Mouse (Mus musculus) neural tube, embryonic 11.5 days (tissue): Measurements from ENCODE around the gene Prim1. TPM values are rescaled to one million over a fixed set of nuclear protein-coding genes. Genes with fewer than 3 reads are reported as not detected.
A peak's percentile ranks its signal among the peaks of the same experiment; 100 is the strongest.

Experiments
- ATAC-seq: fragments of 200-750 bp; cut with Nextera tagmentation; 2 replicates; pipeline ENCODE4 v1.8.0; 2017; ENCODE audit warnings: moderate number of reproducible peaks, mild to moderate bottlenecking, moderate TSS enrichment, moderate library complexity; ENCODE audit not compliant: insufficient read depth, low FRiP score, low TSS enrichment
- DNase-seq: peaks from one replicate; pipeline ENCODE4 v3.0.0-alpha.2; 2015; ENCODE audit warnings: low spot score
- H3K27ac ChIP-seq: fragments of 300-500 bp; sonication (generic); 2 replicates; pipeline ENCODE4 v1.5.1; 2014; ENCODE audit warnings: low read depth, mild to moderate bottlenecking, low read length
- H3K27me3 ChIP-seq: fragments of 300-500 bp; sonication (generic); 2 replicates; pipeline ENCODE4 v1.6.1; 2014; ENCODE audit warnings: mild to moderate bottlenecking, low read length, mixed read lengths; ENCODE audit not compliant: control insufficient read depth, insufficient read depth
- H3K36me3 ChIP-seq: fragments of 300-500 bp; sonication (generic); 2 replicates; pipeline ENCODE4 v1.6.1; 2014; ENCODE audit warnings: mild to moderate bottlenecking, low read length, moderate library complexity, mixed read lengths; ENCODE audit not compliant: control insufficient read depth, insufficient read depth
- H3K4me1 ChIP-seq: fragments of 300-500 bp; sonication (generic); 2 replicates; pipeline ENCODE4 v1.6.1; 2014; ENCODE audit warnings: low read length, mixed read lengths; ENCODE audit not compliant: control insufficient read depth, insufficient read depth
- H3K4me2 ChIP-seq: fragments of 300-500 bp; sonication (generic); 2 replicates; pipeline ENCODE4 v1.6.1; 2014; ENCODE audit warnings: low read depth, mild to moderate bottlenecking, moderate library complexity
- H3K4me3 ChIP-seq: fragments of 300-500 bp; sonication (generic); 2 replicates; pipeline ENCODE4 v1.5.1; 2014; ENCODE audit warnings: low read depth, low read length
- H3K9ac ChIP-seq: fragments of 300-500 bp; sonication (generic); 2 replicates; pipeline ENCODE4 v1.6.1; 2014; ENCODE audit warnings: mild to moderate bottlenecking, low read length
- H3K9me3 ChIP-seq: fragments of 300-500 bp; sonication (generic); 2 replicates; pipeline ENCODE4 v1.6.1; 2016; ENCODE audit warnings: low read length; ENCODE audit not compliant: control insufficient read depth
- WGBS: fragments of 180-500 bp; shearing (Covaris S2); extraction: QIAGEN DNeasy Blood & Tissue Kit; methylation state at CpG from one replicate; pipeline ENCODE4 v1.1.7; 2014; 5-methylcytosine and 5-hydroxymethylcytosine counted together
- polyA plus RNA-seq: library from polyadenylated mRNA; unstranded; fragments of >200 nt; fragmentation: Nextera tagmentation; extraction: Ambion mirVana; gene quantifications from 2 replicates; pipeline ENCODE4 v1.2.1, GENCODE M21; 2014

The Prim1 gene
- polyA plus RNA-seq, 1 experiment from 2014 or later, result 91.4 TPM

- Histone ChIP-seq H3K36me3 (no peaks in the 10 kb centered on the region), H3K9ac (no peak overlapping the region), H3K4me2 (no peak overlapping the region), H3K9me3 (no peaks in the 10 kb centered on the region), H3K4me3 (no peak overlapping the region), H3K4me1 (no peaks in the 10 kb centered on the region), H3K27me3 (no peaks in the 10 kb centered on the region), H3K27ac (no peak overlapping the region)
- ATAC-seq (no peak), DNase-seq (no peak)
- 81% methylated on average over 3 of the region's 3 CpGs for WGBS
These were observed 18.3 kb upstream of the Prim1 start for GRCm38 (mm10) chr10:127996690-127997089.

- WGBS, result 96% methylated on average over 1 of the region's 1 CpGs
- Histone ChIP-seq H3K27ac (no peak overlapping the region), H3K27me3 (no peaks in the 10 kb centered on the region), H3K9me3 (no peaks in the 10 kb centered on the region), H3K4me2 (no peak overlapping the region), H3K4me3 (no peak overlapping the region), H3K36me3 (no peaks in the 10 kb centered on the region), H3K4me1 (no peaks in the 10 kb centered on the region), H3K9ac (no peak overlapping the region)
- DNase-seq, result no peak
- ATAC-seq, result no peak
These were observed 16.7 kb upstream of the Prim1 start for GRCm38 (mm10) chr10:127998260-127998659.

GRCm38 (mm10) chr10:128003281-128003801 lies 11.6 kb upstream of the Prim1 start:
- Histone ChIP-seq H3K4me2 (no peak overlapping the region), H3K27me3 (no peaks in the 10 kb centered on the region), H3K4me1 (no peaks in the 10 kb centered on the region), H3K9ac (no peak overlapping the region), H3K4me3 (no peak overlapping the region), H3K27ac (no peak overlapping the region), H3K9me3 (no peaks in the 10 kb centered on the region), H3K36me3 (no peaks in the 10 kb centered on the region)
- ATAC-seq (no peak), DNase-seq (no peak)
- WGBS, result 87% methylated on average over 3 of the region's 3 CpGs

GRCm38 (mm10) chr10:128004918-128005317 lies 10.1 kb upstream of the Prim1 start:
- H3K4me1 ChIP-seq, result no peaks in the 10 kb centered on the region
- H3K27ac ChIP-seq, result no peak overlapping the region
- H3K9me3 ChIP-seq, result no peaks in the 10 kb centered on the region
- no peak for DNase-seq
- no peak overlapping the region for H3K4me2 ChIP-seq
- no peak overlapping the region for H3K9ac ChIP-seq
- H3K36me3 ChIP-seq, result no peaks in the 10 kb centered on the region
- H3K27me3 ChIP-seq, result no peaks in the 10 kb centered on the region
- WGBS, result 86% methylated on average over 10 of the region's 10 CpGs
- no peak for ATAC-seq
- H3K4me3 ChIP-seq, result no peak overlapping the region

- Histone ChIP-seq H3K9me3 (no peaks in the 10 kb centered on the region), H3K9ac (no peak overlapping the region), H3K36me3 (no peaks in the 10 kb centered on the region), H3K27me3 (no peaks in the 10 kb centered on the region), H3K27ac (no peak overlapping the region), H3K4me1 (no peaks in the 10 kb centered on the region), H3K4me2 (no peak overlapping the region), H3K4me3 (no peak overlapping the region)
- no peak for ATAC-seq
- DNase-seq, result no peak
- WGBS, result 88% methylated on average over 8 of the region's 8 CpGs
These were observed 9.5 kb upstream of the Prim1 start for GRCm38 (mm10) chr10:128005479-128005878.

GRCm38 (mm10) chr10:128007446-128007845 lies 7.5 kb upstream of the Prim1 start, which contains the start of gene Hsd17b6:
Hsd17b6 (minus strand) TSS chr10:128007611.
- 91% methylated on average over 1 of the region's 1 CpGs for WGBS
- H3K27ac ChIP-seq, result no peak within 1 kb of the TSS
- no peaks in the 10 kb centered on the region for H3K9me3 ChIP-seq
- no peak within 1 kb of the TSS for H3K4me2 ChIP-seq
- no peaks in the 10 kb centered on the region for H3K36me3 ChIP-seq
- no peak within 1 kb of the TSS for H3K9ac ChIP-seq
- no peaks in the 10 kb centered on the region for H3K4me1 ChIP-seq
- no peaks in the 10 kb centered on the region for H3K27me3 ChIP-seq
- DNase-seq (no peak), ATAC-seq (no peak)
- H3K4me3 ChIP-seq, result no peak within 1 kb of the TSS

- no peak overlapping the region for H3K4me3 ChIP-seq
- H3K9me3 ChIP-seq, result no peaks in the 10 kb centered on the region
- DNase-seq, result peak; percentile 84
- H3K9ac ChIP-seq, result no peak overlapping the region
- H3K4me2 ChIP-seq, result no peak overlapping the region
- no peaks in the 10 kb centered on the region for H3K36me3 ChIP-seq
- peak; percentile 35; the same call in 1 of the 2 replicates for ATAC-seq
- H3K27me3 ChIP-seq, result no peaks in the 10 kb centered on the region
- H3K4me1 ChIP-seq, result no peaks in the 10 kb centered on the region
- 10% methylated on average over 4 of the region's 4 CpGs for WGBS
- no peak overlapping the region for H3K27ac ChIP-seq
These were observed 6.6 kb upstream of the Prim1 start for GRCm38 (mm10) chr10:128008207-128008889.

- Histone ChIP-seq H3K27me3 (no peaks in the 10 kb centered on the region), H3K36me3 (no peaks in the 10 kb centered on the region), H3K9ac (no peak overlapping the region), H3K4me2 (no peak overlapping the region), H3K4me1 (no peaks in the 10 kb centered on the region), H3K27ac (no peak overlapping the region), H3K4me3 (no peak overlapping the region), H3K9me3 (no peaks in the 10 kb centered on the region)
- ATAC-seq (no peak), DNase-seq (no peak)
- WGBS, result 85% methylated on average over 5 of the region's 5 CpGs
These were observed 5.2 kb upstream of the Prim1 start for GRCm38 (mm10) chr10:128009735-128010134.

GRCm38 (mm10) chr10:128022196-128022595 lies 7.2 kb downstream of the Prim1 start:
- Histone ChIP-seq H3K36me3 (peaks cover 16% of the 10 kb centered on the region), H3K27me3 (no peaks in the 10 kb centered on the region), H3K9me3 (no peaks in the 10 kb centered on the region), H3K4me2 (no peak overlapping the region), H3K27ac (no peak overlapping the region), H3K4me1 (no peaks in the 10 kb centered on the region), H3K4me3 (no peak overlapping the region), H3K9ac (no peak overlapping the region)
- WGBS, result 97% methylated on average over 5 of the region's 5 CpGs
- DNase-seq (no peak), ATAC-seq (no peak)
